Mouse (Mus musculus) neural tube, embryonic 10.5 days (tissue): ENCODE measurements around the gene Bhlhe41.

Experiments
- DNase-seq: peaks from one replicate; pipeline ENCODE4 v3.0.0-alpha.2; 2017; ENCODE audit warnings: low spot score; ENCODE audit errors: extremely low spot score

The Bhlhe41 gene

DNA sequence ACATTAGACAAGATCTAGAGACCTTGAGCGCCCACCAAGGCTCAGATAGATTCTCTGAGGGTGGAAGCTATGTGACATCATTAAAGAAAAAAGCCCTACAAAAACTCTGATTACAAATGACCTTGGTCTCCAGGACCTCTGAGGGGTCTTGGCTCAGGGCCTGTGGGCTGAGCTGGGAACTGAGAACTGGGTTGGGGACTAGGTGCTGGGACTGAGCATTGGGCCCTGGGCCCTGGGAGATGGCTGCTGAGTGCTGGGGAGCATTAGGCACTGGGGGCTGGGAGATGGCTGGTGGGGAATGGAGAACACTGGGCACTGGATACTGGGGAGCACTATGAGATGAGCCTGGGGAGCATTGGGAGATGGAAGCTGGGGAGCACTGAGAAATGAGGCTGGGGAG, 19.3 kb downstream of the Bhlhe41 start:
- DNase-seq: no peak

DNA sequence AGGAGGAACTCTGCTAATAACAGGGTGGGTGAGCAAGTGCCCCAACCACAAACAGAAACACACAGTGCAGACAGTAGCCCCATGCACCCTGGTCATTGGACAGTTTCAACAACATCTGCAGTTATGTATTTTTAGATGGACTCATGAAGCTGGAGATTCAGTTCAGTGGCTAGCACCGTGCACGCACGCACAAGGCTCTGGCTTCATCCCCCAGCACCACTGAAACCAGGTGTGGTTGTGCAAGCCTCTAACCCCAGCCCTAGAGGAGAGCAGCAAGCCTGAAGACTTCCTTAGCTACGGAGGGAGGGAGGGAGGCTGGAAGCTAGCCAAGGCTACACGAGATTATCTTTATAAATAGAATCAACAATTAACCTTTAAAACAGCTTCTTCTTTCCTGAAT, 19.7 kb downstream of the Bhlhe41 start:
- DNase-seq: no peak

DNA sequence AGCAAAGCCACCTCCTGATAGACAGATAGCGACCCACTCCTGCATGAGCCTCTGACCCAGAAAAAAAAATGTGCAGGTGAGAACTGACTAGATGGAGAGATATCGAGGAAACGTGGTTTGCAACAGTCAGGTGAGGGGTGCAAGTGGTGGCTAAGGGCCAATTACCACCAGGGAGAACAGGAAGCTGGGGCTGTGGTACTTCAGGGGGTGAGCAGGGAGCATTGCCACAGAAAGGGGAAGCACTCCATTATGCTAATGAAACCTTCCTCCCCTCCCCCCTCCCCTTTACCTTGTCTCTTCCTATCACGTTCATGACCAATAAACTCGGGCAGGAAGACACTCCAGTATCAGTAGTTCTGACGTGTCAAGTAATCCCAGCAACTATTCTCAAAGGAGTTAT, 30.0 kb downstream of the Bhlhe41 start:
- DNase-seq: no peak

DNA sequence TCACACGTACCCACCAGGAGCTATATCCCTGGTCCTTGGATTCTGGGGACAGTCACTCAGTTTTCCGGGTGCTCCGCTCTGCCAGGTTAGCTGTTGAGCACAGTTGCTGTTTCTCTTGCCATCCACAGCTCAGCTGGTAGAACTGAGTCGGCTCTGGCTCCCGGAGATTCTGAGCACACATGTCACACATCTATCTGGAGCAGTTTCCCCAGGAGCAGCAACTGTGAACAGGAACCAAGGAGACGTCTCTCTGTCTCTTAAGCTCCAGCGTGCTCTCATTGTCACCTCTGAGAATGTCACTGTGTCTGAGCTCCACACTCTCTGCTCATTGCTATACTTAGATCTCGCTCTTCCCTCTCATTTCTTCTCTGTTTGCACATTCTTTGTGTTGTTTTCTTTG, 32.4 kb downstream of the Bhlhe41 start:
- no peak for DNase-seq

DNA sequence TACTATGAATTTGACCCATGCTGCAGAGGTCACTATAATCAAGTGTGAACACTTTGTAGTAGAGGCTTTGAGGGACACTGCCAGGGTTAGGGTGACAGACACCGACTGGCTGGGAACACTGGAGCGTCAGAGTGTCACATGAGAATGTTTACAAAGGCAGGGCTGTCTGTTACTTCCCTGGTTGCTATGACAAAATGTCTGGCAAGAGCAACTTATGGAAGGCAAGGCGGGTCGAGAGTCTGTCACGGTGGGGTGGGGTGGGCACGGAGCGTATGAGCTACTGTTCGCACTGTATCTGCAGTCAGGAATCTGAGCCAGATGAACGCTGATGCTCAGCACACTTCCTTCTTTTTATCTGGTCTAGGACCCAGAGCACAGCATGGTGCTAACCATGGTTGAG, 34.7 kb downstream of the Bhlhe41 start:
- DNase-seq: no peak

DNA sequence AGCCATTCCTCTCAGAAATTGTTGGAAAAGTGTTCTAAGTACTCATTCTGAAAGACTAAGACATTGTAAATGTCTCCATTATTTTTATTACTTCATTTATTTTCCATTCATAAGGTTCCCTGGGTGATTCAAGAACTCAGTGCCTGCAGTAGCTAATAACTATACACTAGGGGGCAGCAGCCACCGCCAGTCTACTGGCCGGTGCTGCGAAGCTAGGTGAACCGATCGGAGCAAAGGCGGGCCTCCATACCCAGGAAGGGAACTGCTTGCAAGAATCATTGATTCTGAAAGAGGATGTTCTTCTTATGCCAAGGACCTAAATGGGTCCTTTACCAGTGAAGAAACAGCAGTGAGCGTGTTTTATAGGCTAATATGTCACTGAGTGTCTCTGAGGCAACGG, 35.2 kb downstream of the Bhlhe41 start:
- DNase-seq: peak; percentile 68

DNA sequence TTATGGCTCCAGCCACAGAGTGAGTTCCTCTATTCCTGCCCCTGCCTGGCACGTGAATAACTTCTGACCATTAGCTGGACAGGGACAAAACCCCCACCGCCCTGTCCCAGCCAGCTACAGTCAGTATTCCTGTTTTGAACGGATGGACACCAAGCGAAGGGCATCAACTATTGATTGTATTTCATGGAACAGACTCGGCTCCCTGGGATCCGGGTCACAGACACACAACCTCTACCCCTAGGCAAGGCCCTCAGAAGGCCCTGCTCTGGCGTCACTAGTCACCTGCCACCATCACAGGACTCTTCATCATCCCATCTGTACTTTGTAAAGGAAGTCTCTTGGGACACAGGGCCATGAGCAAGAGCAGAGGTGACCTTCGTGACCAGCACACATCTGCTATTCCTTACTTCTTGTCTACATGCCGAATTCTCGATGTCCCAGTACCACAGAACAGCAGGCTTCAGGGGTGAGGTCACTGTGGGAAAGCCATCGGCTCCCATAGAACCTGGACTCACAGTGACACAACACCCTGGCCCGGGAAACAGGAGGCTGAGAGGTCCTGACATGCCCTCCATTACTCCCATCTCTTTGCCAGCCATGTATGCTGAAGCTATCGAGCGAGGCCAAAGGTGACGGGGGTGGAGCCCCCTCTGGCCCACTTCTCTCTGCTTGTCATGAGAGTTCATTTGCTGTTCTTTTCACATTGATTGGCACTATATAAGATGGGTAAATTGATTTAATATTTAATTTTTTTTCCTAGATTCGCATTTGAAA, 36.1 kb downstream of the Bhlhe41 start:
- DNase-seq: no peak

DNA sequence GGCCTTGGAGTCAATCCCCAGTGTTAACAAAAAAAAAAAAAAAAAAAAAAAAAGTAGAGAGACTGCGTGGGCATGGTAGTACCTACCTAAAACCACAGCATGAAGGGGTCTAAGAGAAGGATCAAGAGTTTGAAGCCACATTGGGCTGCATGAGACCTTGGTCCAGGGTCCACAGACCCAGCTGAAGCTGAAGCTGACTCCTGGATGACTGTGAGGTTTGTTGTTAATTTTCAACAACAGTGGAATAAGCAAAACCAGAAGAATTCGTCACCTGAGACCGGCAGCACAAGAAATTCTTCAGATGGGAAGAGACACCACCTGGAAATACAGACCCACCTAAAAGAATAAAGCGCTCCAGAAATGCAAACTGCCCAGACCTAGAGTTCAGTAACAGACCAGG, 39.1 kb downstream of the Bhlhe41 start:
- no peak for DNase-seq

DNA sequence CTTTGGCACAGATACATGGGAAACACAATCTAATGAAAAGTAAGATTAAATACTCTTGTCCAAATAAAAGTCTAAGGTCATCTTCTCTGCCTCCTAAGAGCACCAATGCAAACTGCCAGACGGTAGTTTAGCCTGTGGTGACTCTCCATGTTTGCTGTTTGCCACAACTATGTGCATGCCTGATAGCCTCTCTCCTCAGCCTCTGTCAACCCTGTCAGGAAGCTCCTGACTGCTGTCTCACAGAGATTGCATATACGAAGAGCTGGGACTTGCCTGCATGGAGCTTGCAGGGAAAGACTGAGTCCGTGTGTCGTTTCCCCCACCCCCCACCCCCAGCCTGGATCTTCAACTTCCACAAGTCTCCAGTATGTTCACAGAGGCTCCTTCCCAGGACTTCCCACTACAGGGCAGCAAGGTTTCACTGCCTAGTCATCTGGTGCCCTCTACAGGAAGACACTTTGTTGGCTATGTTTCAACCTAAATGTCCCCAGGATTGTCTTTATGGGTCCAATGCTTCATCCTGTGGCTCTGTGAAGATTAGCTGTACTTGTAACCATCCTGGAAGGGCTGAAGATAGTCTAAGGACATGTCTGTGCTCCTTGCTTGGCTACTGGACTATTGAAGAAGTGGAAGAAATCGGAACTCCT, 41.6 kb downstream of the Bhlhe41 start:
- no peak for DNase-seq

DNA sequence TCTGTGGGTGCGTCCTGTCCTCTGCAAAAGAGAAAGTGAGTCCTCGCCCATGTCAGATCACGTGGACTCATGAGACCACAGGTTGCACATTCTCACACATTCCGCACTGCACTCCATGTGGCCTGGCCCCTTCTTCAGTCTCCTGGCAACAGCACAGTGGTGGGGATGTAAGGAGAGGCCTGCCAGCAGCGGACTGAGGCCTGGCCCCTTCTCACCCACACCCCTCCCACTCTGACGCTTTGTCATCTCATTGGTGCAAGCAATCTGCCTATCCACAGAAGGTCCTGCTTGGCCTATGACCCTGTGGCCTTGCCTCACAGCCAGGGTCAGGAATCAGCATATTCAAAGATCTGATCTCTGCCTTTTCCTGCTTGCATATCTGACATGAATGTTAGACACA, 42.3 kb downstream of the Bhlhe41 start:
- peak; percentile 53 for DNase-seq

DNA sequence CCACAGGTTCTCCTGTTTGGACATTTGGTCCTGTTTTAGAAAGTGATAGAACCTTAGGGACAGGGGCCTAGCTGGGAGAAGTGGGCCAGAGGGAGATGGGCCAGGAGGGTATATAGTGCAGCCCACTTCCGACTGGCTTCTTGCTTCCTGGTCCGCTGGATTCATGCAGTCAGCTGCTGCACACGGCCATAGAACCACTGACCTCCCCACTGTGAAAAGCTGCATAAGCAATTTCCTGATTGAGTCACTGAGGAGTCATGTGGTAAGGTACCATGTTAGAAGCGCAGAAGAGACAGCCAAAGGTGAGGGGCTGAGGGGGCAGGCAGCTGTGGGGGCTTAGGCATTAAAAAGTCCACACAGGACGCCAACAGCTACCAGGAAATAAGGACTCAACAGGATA, 43.1 kb downstream of the Bhlhe41 start:
- no peak for DNase-seq

DNA sequence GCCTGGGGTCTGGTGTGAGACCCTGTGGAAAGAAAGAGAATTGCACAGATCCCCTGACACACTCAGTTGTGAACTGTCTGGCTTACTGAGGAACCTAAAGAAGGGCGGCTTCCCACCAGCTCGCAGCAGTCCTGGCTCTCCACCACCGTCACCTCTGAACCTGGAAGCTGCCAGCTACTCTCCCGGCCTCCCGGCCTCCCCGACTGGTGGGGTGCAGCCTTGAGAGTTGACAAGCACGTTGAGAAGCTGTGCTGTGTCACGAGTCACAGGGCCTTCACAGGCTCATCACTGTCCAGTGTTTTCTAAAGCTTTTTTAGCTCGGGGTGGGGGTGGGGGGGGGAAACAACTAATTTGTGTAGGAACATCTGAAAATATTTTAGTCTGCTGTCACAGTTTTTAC, 46.2 kb downstream of the Bhlhe41 start:
- DNase-seq: no peak

DNA sequence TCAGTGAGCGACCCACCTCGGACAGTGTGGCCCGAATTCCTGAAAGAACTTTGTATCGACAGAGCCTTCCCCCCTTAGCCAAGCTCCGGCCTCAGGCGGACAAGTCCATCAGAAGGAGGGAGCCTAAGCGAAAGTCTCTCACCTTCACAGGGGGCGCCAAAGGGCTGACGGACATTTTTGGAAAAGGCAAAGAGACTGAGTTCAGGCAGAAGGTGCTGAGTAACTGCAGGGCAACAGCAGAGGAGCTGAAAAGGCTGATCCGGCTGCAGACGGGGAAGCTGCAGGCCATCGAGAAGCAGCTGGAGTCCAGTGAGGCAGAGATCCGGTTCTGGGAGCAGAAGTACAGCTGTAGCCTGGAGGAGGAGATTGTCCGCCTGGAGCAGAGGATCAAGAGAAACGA, 50.2 kb downstream of the Bhlhe41 start:
- DNase-seq: peak; percentile 30

DNA sequence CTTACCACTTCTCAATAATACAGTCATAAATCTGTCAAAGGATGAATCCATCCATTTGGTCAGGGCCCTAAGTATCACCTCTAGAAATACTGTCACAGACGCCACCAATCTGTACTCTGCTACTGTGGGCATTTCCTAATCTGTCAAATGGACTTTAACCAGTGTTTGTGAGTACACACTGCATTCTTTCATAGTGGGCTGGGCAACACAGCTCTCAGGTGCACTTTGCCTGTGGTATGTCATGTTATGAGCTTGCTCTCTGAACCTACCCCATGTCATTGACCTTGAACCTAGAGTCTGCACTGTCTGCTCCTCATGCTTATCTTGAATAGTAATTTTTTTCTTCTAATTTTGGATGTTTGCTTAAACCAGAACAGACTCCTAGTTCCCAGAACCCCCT, 54.2 kb downstream of the Bhlhe41 start:
- no peak for DNase-seq

DNA sequence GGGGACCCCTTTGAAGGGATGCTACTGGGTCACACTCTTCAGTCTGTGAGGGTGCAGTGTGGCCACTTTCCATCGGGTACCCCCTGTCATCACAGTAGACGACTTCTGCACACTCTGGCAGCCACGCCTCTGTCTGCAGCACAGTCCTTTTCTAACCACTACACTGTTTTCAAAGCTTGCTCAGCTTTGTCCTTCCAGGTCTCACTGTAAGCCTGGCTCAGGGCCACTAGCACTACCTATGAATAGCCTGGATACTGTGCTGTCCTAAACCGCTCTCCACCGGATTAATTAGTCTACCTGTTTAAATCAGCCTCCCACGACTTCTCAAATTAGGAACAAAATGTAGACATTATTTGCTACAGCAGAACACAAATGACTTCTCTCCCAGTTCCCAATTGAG, 55.3 kb downstream of the Bhlhe41 start:
- DNase-seq: no peak

DNA sequence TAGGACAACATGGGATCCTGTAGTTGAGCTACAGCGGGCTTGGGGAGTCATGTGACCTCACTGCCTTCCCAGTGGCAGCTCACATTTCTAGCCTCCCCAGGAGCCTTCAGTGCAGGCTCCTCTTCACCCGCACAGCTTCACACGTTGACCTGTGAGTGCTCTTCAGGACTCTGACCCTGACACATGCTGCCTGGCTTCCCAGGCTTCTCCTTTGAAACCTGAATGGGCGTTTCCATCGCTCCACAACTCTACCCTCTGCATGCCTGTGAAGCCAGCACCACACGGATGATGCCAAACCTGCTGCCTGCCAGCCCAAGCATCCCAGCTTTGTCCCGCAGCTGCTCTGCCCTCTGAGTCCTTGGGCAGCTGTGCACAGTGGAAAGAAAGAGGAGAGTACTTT, 55.8 kb downstream of the Bhlhe41 start:
- no peak for DNase-seq
